Mouse (Mus musculus): ENCODE measurements around the gene Gpr171.

Gene Gpr171

GRCm38 (mm10) chr3:59054834-59055535, 46.6 kb downstream of the Gpr171 start:
- DNase-seq (ENCODE audit: low spot score in 2 of 2), result no peak
